Comparison of ENCODE assay signal across 1 mouse cellular context in the genomic region with DNA sequence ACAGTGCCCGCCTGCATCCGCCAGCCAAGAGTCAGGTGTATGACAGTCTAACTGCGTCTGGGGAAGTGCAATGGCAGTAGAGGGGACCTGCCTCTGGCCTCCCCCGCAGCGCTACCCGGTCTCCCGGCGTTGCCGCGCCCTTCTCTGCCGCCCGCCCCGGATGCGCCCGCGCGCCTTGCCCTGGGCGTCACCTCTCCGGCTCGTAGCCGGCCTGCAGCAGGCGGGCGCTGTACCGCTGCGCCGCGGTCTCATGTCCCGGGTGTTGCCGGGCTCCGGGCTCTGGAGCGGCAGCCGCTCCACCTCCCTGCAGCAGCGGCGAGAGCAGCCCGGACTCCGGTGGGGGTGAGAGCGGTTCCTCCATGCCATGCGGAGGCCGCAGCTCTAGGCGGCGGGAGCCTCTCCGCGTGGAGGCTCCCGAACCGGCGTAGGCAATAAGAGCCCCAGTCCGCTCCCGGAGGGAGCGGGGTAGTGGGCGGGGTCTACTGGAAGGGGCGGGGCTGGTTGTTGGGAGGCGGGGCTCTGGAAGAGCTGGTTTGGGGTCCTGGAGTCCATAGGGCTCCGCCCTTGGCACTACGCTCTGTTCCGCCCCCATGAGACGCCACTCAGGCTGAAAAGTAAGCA.
TF ChIP-seq lines count a peak whose summit lies in the region.

A gene (minus strand): TSS at position 484 of the 621 bp plus-strand sequence.

TF ChIP-seq in CH12.LX, 34 proteins besides CTCF, POLR2A, EP300 and RAD21 (continued from another document):
- TF ChIP-seq E2F4 (IDR thresholded peaks at IDR 0.05; ENCODE audit: insufficient replicate concordance, low read depth, low read length) (no peak), ETS1 (conservative IDR thresholded peaks at IDR 0.05; ENCODE audit: low read depth, low read length) (no peak), TBP (conservative IDR thresholded peaks at IDR 0.05; ENCODE audit: low read depth, low read length) (no peak), KAT2A (IDR thresholded peaks at IDR 0.05; ENCODE audit: insufficient replicate concordance, low read length) (no peak), MYC (IDR thresholded peaks at IDR 0.05; ENCODE audit: low read depth, low read length) (no peak)
